Comparison of ENCODE assay signal across 8 mouse cellular contexts in the genomic region with DNA sequence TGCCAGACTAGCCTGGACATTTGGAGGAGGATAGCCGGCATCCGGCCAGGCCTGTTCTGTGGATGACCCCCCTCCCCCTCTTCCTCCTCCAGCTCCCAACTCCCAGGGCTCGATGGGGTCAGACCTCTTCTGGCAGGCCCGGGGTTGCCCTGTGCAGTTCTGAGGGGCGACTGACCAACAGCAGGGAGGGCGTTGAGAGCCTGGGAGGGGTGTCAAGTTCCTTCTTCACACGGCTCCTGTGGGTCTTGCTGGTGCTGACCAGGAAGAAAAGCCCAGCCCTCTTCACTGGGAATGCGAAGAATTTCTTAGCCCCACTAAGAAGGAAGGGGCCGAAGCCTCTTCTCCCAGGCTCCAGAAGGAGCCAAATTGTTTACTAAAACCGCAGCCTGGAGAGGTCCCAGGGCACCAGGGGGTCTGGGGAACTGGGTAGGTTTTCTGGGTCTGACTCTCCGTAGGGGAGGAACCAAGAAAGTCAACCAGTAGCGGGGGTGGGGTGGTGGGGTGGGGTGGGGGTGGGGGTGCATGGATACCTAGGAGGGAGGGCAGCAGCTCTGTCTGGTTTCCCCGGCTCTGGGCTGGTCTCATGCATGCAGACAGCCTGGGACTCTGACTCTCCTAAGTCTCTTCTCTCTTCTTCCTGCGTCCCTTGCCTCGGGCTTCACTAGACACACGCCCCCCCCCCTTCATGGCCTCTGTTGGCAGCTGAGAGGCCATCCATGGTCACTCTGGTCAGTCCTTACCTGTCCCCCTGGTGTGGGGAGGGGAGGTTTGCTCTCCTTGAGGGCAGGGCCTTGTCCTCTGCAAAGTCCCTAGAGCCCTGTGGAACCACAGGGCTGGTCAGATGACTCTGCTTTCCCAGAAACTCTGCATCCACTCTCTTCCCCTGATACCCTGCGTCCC. TPM values are rescaled to one million over a fixed set of nuclear protein-coding genes. Genes with fewer than 3 reads are reported as not detected.
DNase-seq lines count a peak whose midpoint lies in the region; ATAC-seq and TF ChIP-seq lines count a peak whose summit lies in the region.

No protein-coding gene starts in this region.

- ATAC-seq in neural tube, embryonic 12.5 days (ENCODE audit: low FRiP score, low read depth): no peak
- no peak for ATAC-seq in midbrain, postnatal 0 days (ENCODE audit: low FRiP score)

- H3K4me2 ChIP-seq in neural tube, embryonic 12.5 days (replicated peaks): 0 out of 2 replicates have a peak overlapping the region, but pooled peaks have one; percentile 9
- no peak overlapping the region for H3K4me2 ChIP-seq in midbrain, postnatal 0 days (ENCODE audit: low read depth, low read length, poor library complexity, severe bottlenecking)

- TF ChIP-seq POLR2A in testis, adult 2 months (IDR thresholded peaks at IDR 0.05; ENCODE audit: control insufficient read depth, low read depth, low read length): no peak

- no peak for TF ChIP-seq CTCF in testis, adult 2 months (IDR thresholded peaks at IDR 0.05; ENCODE audit: control insufficient read depth, insufficient read depth, insufficient replicate concordance, low read depth, low read length)
- TF ChIP-seq CTCF in midbrain, postnatal 0 days (IDR thresholded peaks at IDR 0.05): no peak

- no peak for DNase-seq in testis, postnatal 14 days (ENCODE audit: low spot score)
- DNase-seq in fibroblast of lung, adult 2 months (ENCODE audit: low read depth): peak; percentile 96
- peak; percentile 71 for DNase-seq in limb, embryonic 10.5 days (ENCODE audit: low spot score)
- no peak for DNase-seq in layer of hippocampus, adult 9-11 months
- DNase-seq in midbrain, postnatal 0 days (ENCODE audit: low spot score): no peak
- no peak for DNase-seq in left cerebral cortex, postnatal 36 days (ENCODE audit: low spot score in 2 of 2)

- H3K27ac ChIP-seq in testis, adult 2 months (ENCODE audit: control insufficient read depth, insufficient read depth, low read depth, low read length): peak overlapping the region; percentile 45; the same call in 1 of the 2 replicates
- H3K27ac ChIP-seq in limb, embryonic 10.5 days: peak overlapping the region; percentile 90
- H3K27ac ChIP-seq in neural tube, embryonic 12.5 days: no peak overlapping the region
- H3K27ac ChIP-seq in midbrain, postnatal 0 days (ENCODE audit: low read depth, low read length): no peak overlapping the region

- peak overlapping the region; percentile 34 for H3K4me3 ChIP-seq in testis, adult 2 months (ENCODE audit: control insufficient read depth, low read depth, low read length)
- H3K4me3 ChIP-seq in limb, embryonic 10.5 days: peak overlapping the region; percentile 34
- H3K4me3 ChIP-seq in neural tube, embryonic 12.5 days: no peak overlapping the region
- H3K4me3 ChIP-seq in midbrain, postnatal 0 days (ENCODE audit: low read depth, low read length): no peak overlapping the region

- no peaks in the 10 kb centered on the region for H3K9me3 ChIP-seq in limb, embryonic 10.5 days (replicated peaks)
- no peaks in the 10 kb centered on the region for H3K9me3 ChIP-seq in neural tube, embryonic 12.5 days
- no peaks in the 10 kb centered on the region for H3K9me3 ChIP-seq in midbrain, postnatal 0 days (ENCODE audit: low read length)

- no peak overlapping the region for H3K9ac ChIP-seq in neural tube, embryonic 12.5 days
- no peak overlapping the region for H3K9ac ChIP-seq in midbrain, postnatal 0 days (replicated peaks; ENCODE audit: low read length, poor library complexity, severe bottlenecking)

- peaks cover 6% of the 10 kb centered on the region for H3K4me1 ChIP-seq in testis, adult 2 months (ENCODE audit: control insufficient read depth, insufficient read depth, low read length)
- H3K4me1 ChIP-seq in limb, embryonic 10.5 days: peaks cover 32% of the 10 kb centered on the region
- 0 out of 2 replicates have a peak, but pooled peaks cover 6% of the 10 kb centered on the region for H3K4me1 ChIP-seq in neural tube, embryonic 12.5 days
- H3K4me1 ChIP-seq in midbrain, postnatal 0 days (ENCODE audit: insufficient read depth, low read length): no peaks in the 10 kb centered on the region

- WGBS in limb, embryonic 10.5 days: 4% methylated on average over 15 of the region's 17 CpGs
- WGBS in neural tube, embryonic 12.5 days: 22% methylated on average over 16 of the region's 17 CpGs
- 23% methylated on average over 16 of the region's 17 CpGs for WGBS in midbrain, postnatal 0 days

- no peaks in the 10 kb centered on the region for H3K27me3 ChIP-seq in testis, adult 2 months (ENCODE audit: control insufficient read depth, insufficient read depth, low read length)
- H3K27me3 ChIP-seq in limb, embryonic 10.5 days (ENCODE audit: low read depth, poor library complexity, severe bottlenecking): no peaks in the 10 kb centered on the region
- H3K27me3 ChIP-seq in neural tube, embryonic 12.5 days (replicated peaks): no peaks in the 10 kb centered on the region
- no peaks in the 10 kb centered on the region for H3K27me3 ChIP-seq in midbrain, postnatal 0 days (ENCODE audit: insufficient read depth, low read length)

- intact Hi-C loops in left cerebral cortex, postnatal 36 days (cut with DNase I): no loop called here

- no peaks in the 10 kb centered on the region for H3K36me3 ChIP-seq in testis, adult 2 months (ENCODE audit: control insufficient read depth, insufficient read depth, low read length)
- no peaks in the 10 kb centered on the region for H3K36me3 ChIP-seq in limb, embryonic 10.5 days
- H3K36me3 ChIP-seq in neural tube, embryonic 12.5 days: no peaks in the 10 kb centered on the region
- H3K36me3 ChIP-seq in midbrain, postnatal 0 days (ENCODE audit: insufficient read depth, low read length): no peaks in the 10 kb centered on the region

RNA-seq across cellular contexts. Expression of a gene that starts 41.1 kb away (rescaled TPM):
- 4.5 and 4.6 TPM in 2 replicates for polyA plus RNA-seq in testis, adult 2 months (2012; rRNA removed)
- polyA plus RNA-seq in limb, embryonic 10.5 days (2016; fragmentation: Nextera tagmentation; extraction: Ambion mirVana): 30.6 and 39.2 TPM in 2 replicates
- polyA plus RNA-seq in neural tube, embryonic 12.5 days (2016; fragmentation: Nextera tagmentation; extraction: Ambion mirVana): 20.9 and 21.0 TPM in 2 replicates
- 26.9 and 30.8 TPM in 2 replicates for total RNA-seq in midbrain, postnatal 0 days (2014; rRNA removed)
- polyA plus RNA-seq in midbrain, postnatal 0 days (2015; fragmentation: Nextera tagmentation; extraction: Ambion mirVana): 6.4 and 8.2 TPM in 2 replicates
- 10 to 100 TPM; 58.0 to 77.6 TPM for total RNA-seq in left cerebral cortex, postnatal 36 days (2021)

RNA-seq across cellular contexts. Expression of a gene that starts 45.8 kb away (rescaled TPM):
- polyA plus RNA-seq in testis, adult 2 months (2012; rRNA removed): 133 and 144 TPM in 2 replicates
- polyA plus RNA-seq in limb, embryonic 10.5 days (2016; fragmentation: Nextera tagmentation; extraction: Ambion mirVana): 287 and 339 TPM in 2 replicates
- 208 and 218 TPM in 2 replicates for polyA plus RNA-seq in neural tube, embryonic 12.5 days (2016; fragmentation: Nextera tagmentation; extraction: Ambion mirVana)
- 39.6 and 39.9 TPM in 2 replicates for total RNA-seq in midbrain, postnatal 0 days (2014; rRNA removed)
- polyA plus RNA-seq in midbrain, postnatal 0 days (2015; fragmentation: Nextera tagmentation; extraction: Ambion mirVana): 182 and 194 TPM in 2 replicates
- total RNA-seq in left cerebral cortex, postnatal 36 days (2021): 100 to 1,000 TPM; 125 to 150 TPM

Comparison
In these comparisons a context has a peak if more than half of its experiments do, and no peak if none do; other contexts are left out.
1. H3K27ac ChIP-seq: peak in testis, adult 2 months (single experiment) and limb, embryonic 10.5 days (single experiment); none in neural tube, embryonic 12.5 days (single experiment) and midbrain, postnatal 0 days (single experiment).
2. H3K4me3 ChIP-seq: peak in testis, adult 2 months (single experiment) and limb, embryonic 10.5 days (single experiment); none in neural tube, embryonic 12.5 days (single experiment) and midbrain, postnatal 0 days (single experiment).
3. DNase-seq: peak in fibroblast of lung, adult 2 months (single experiment) and limb, embryonic 10.5 days (single experiment); none in testis, postnatal 14 days (single experiment), layer of hippocampus, adult 9-11 months (single experiment), midbrain, postnatal 0 days (single experiment) and left cerebral cortex, postnatal 36 days (0 of 2).